ENCODE assay signal across 1 mouse cellular context in the genomic region with DNA sequence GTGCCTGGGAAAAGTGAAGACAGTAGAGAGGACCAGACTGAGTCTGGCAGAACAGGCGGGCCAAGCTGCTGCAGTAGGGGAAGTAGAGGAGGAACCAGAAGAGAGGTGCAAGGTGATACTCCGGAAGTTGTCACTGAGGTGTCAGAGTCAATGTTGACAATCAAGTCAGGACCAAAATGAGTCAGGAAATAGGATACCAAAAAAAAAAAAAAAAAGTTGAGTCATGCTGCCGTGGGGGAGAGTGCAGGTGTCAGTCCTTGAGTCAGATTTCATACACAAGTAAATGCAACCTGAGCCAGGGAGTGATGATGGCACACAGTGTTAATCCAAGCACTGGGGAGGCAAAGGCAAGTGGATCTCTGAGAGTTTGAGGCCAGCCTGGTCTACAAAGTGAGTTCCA.
TF ChIP-seq lines count a peak whose summit lies in the region.

No protein-coding gene starts in this region.

TF ChIP-seq in CH12.LX, 34 proteins besides CTCF, POLR2A, EP300 and RAD21 (continued from another document):
- TF ChIP-seq ELF1 (IDR thresholded peaks at IDR 0.05; ENCODE audit: low read depth, low read length) (peak; percentile 51; the same call in 1 of the 2 replicates), USF2 (conservative IDR thresholded peaks at IDR 0.05; ENCODE audit: low read depth, low read length) (no peak), RCOR1 (conservative IDR thresholded peaks at IDR 0.05; ENCODE audit: low read depth, low read length) (no peak), MEF2A (IDR thresholded peaks at IDR 0.05; ENCODE audit: borderline replicate concordance, low read depth, low read length) (0 out of 2 replicates have a peak, but pooled peaks have one; percentile 38), MXI1 (IDR thresholded peaks at IDR 0.05; ENCODE audit: low read depth, low read length) (no peak; the same call in 1 of the 2 replicates), MAX (IDR thresholded peaks at IDR 0.05; ENCODE audit: low read length) (no peak), ETS1 (conservative IDR thresholded peaks at IDR 0.05; ENCODE audit: low read depth, low read length) (peak; percentile 74), USF1 (IDR thresholded peaks at IDR 0.05; ENCODE audit: low read depth, low read length) (no peak), JUND (conservative IDR thresholded peaks at IDR 0.05; ENCODE audit: low read depth, low read length) (peak; percentile 55; the same call in 1 of the 2 replicates), POLR2AphosphoS2 (IDR thresholded peaks at IDR 0.05; ENCODE audit: low read depth, low read length) (no peak), BHLHE40 (IDR thresholded peaks at IDR 0.05; ENCODE audit: low read depth, low read length) (no peak), MAZ (IDR thresholded peaks at IDR 0.05; ENCODE audit: low read depth, low read length) (no peak), CHD1 (IDR thresholded peaks at IDR 0.05; ENCODE audit: low read depth, low read length) (no peak), ZNF384 (IDR thresholded peaks at IDR 0.05; ENCODE audit: low read depth, low read length) (peak; percentile 96), CHD2 (IDR thresholded peaks at IDR 0.05; ENCODE audit: low read length) (no peak), GABPA (IDR thresholded peaks at IDR 0.05; ENCODE audit: insufficient replicate concordance, low read depth, low read length) (no peak), UBTF (IDR thresholded peaks at IDR 0.05; ENCODE audit: low read depth, low read length) (no peak), MAFK (IDR thresholded peaks at IDR 0.05; ENCODE audit: insufficient replicate concordance, low read length) (peak; percentile 66; the same call in 1 of the 2 replicates), HCFC1 (IDR thresholded peaks at IDR 0.05; ENCODE audit: low read depth, low read length) (peak; percentile 60; the same call in 1 of the 2 replicates), ZMIZ1 (IDR thresholded peaks at IDR 0.05; ENCODE audit: low read depth, low read length) (no peak), IRF4 (IDR thresholded peaks at IDR 0.05; ENCODE audit: low read depth, low read length) (peak; percentile 65; the same call in 1 of the 2 replicates), TCF12 (IDR thresholded peaks at IDR 0.05; ENCODE audit: low read depth, low read length) (peak; percentile 47; the same call in 1 of the 2 replicates), JUN (IDR thresholded peaks at IDR 0.05; ENCODE audit: insufficient read depth, low read depth, low read length) (peak; percentile 36), E2F4 (IDR thresholded peaks at IDR 0.05; ENCODE audit: insufficient replicate concordance, low read depth, low read length) (no peak), NRF1 (IDR thresholded peaks at IDR 0.05; ENCODE audit: low read depth, low read length) (no peak), NELFE (IDR thresholded peaks at IDR 0.05; ENCODE audit: low read depth, low read length) (no peak)
